Mouse (Mus musculus) midbrain, postnatal 0 days (tissue): ENCODE results near the gene Gm30302. TPM values are rescaled to one million over a fixed set of nuclear protein-coding genes. Genes with fewer than 3 reads are reported as not detected.

Experiments
- ATAC-seq: fragments of 200-750 bp; cut with Nextera tagmentation; 2 replicates; pipeline ENCODE4 v1.8.0; 2017; ENCODE audit warnings: moderate number of reproducible peaks, mild to moderate bottlenecking, moderate TSS enrichment, moderate library complexity; ENCODE audit not compliant: low FRiP score
- DNase-seq: peaks from one replicate; pipeline ENCODE4 v3.0.0-alpha.2; 2015; ENCODE audit warnings: low spot score
- H3K27ac ChIP-seq: fragments of 300-500 bp; sonication (generic); 2 replicates; pipeline ENCODE4 v1.5.1; 2014; ENCODE audit warnings: low read depth, mild to moderate bottlenecking, low read length, mixed read lengths
- H3K27me3 ChIP-seq: fragments of 300-500 bp; sonication (generic); 2 replicates; pipeline ENCODE4 v1.6.1; 2014; ENCODE audit warnings: low read length, control low read depth, mixed read lengths; ENCODE audit not compliant: insufficient read depth
- H3K36me3 ChIP-seq: fragments of 300-500 bp; sonication (generic); 2 replicates; pipeline ENCODE4 v1.6.1; 2014; ENCODE audit warnings: low read length, control low read depth, mixed read lengths; ENCODE audit not compliant: insufficient read depth
- H3K4me1 ChIP-seq: fragments of 300-500 bp; sonication (generic); 2 replicates; pipeline ENCODE4 v1.6.1; 2014; ENCODE audit warnings: mild to moderate bottlenecking, control low read depth, antibody characterized with exemption, low read length, mixed read lengths; ENCODE audit not compliant: insufficient read depth
- H3K4me2 ChIP-seq: fragments of 300-500 bp; sonication (generic); 2 replicates; pipeline ENCODE4 v1.6.1; 2014; ENCODE audit warnings: low read depth, mild to moderate bottlenecking, low read length, mixed read lengths; ENCODE audit not compliant: poor library complexity, severe bottlenecking
- H3K4me3 ChIP-seq: fragments of 300-500 bp; sonication (generic); 2 replicates; pipeline ENCODE4 v1.5.1; 2014; ENCODE audit warnings: low read depth, mild to moderate bottlenecking, low read length, moderate library complexity
- H3K9ac ChIP-seq: fragments of 300-500 bp; sonication (generic); replicated peaks from 2 replicates; pipeline ENCODE4 v1.6.1; 2014; ENCODE audit warnings: mild to moderate bottlenecking, low read length, moderate library complexity, mixed read lengths; ENCODE audit not compliant: poor library complexity, severe bottlenecking
- H3K9me3 ChIP-seq: fragments of 300-500 bp; sonication (generic); 2 replicates; pipeline ENCODE4 v1.6.1; 2016; ENCODE audit warnings: low read length, control low read depth
- CTCF ChIP-seq: IDR thresholded peaks from 2 replicates; pipeline ENCODE4 v1.5.1; 2016; ENCODE audit warnings: antibody characterized with exemption, mild to moderate bottlenecking
- WGBS: fragments of 180-500 bp; shearing (Covaris S2); extraction: QIAGEN DNeasy Blood & Tissue Kit; methylation state at CpG from one replicate; pipeline ENCODE4 v1.1.7; 2014; 5-methylcytosine and 5-hydroxymethylcytosine counted together
- polyA plus RNA-seq: library from polyadenylated mRNA; unstranded; fragments of >200 nt; fragmentation: Nextera tagmentation; extraction: Ambion mirVana; gene quantifications from 2 replicates; pipeline ENCODE4 v1.2.1, GENCODE M21; 2015
- total RNA-seq: library from RNA; depleted of rRNA; stranded (reverse); fragments of >200 nt; gene quantifications from 2 replicates; pipeline ENCODE4 v1.2.3, GENCODE M21; 2014; rRNA removed

Gene Gm30302
- total and polyA plus RNA-seq, 2 experiments from 2014 or later, result not detected

DNA sequence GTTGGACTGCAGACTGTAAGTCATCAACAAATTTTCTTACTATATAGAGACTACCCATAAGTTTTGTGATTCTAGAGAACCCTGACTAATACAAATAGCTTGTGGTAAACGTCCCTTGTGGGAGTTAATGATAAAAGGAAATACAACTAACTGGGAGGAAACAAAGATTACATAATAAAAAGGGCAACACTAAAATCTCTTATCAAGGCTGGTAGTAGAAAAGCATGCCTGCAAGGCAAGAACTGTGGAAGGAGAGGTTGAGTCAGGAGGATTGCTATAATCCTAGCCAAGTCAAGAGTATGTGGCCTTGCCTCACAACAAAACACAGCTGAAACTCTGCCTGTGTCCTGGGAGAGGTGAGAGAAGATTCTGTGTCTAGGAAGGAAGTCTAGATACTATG is 38.1 kb downstream of the Gm30302 start:
- H3K27me3 ChIP-seq, result no peaks in the 10 kb centered on the region
- no peak for TF ChIP-seq CTCF
- H3K4me3 ChIP-seq, result no peak overlapping the region
- no peaks in the 10 kb centered on the region for H3K9me3 ChIP-seq
- DNase-seq, result no peak
- H3K4me1 ChIP-seq, result no peaks in the 10 kb centered on the region
- H3K36me3 ChIP-seq, result no peaks in the 10 kb centered on the region
- no peak overlapping the region for H3K4me2 ChIP-seq
- ATAC-seq, result no peak
- 77% methylated on average over 1 of the region's 1 CpGs for WGBS
- H3K27ac ChIP-seq, result no peak overlapping the region
- H3K9ac ChIP-seq, result no peak overlapping the region

DNA sequence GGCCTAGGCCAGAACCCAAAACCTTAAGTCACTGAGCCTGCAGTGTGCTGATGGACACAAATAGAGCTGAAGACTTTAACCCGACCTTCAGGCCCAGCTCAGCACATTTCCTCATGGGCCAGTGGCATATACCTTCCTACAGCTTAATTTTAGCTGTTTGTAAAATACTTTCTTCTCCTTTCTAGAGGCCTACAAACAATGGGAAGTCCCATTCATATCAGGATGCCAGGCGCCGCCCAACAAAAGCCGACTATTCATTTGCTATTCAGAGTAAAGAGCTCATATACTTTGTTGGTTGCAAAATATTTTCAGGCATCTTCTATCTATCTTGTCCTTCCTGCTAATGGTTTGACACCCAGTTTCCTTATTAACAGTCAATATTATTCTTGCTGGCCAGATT is 40.8 kb downstream of the Gm30302 start:
- ATAC-seq (no peak), DNase-seq (no peak)
- H3K9ac ChIP-seq, result no peak overlapping the region
- WGBS, result 82% methylated on average over 4 of the region's 4 CpGs
- H3K27me3 ChIP-seq, result no peaks in the 10 kb centered on the region
- H3K27ac ChIP-seq, result no peak overlapping the region
- no peaks in the 10 kb centered on the region for H3K9me3 ChIP-seq
- no peak overlapping the region for H3K4me3 ChIP-seq
- H3K4me1 ChIP-seq, result no peaks in the 10 kb centered on the region
- no peak overlapping the region for H3K4me2 ChIP-seq
- TF ChIP-seq CTCF, result no peak
- H3K36me3 ChIP-seq, result no peaks in the 10 kb centered on the region

DNA sequence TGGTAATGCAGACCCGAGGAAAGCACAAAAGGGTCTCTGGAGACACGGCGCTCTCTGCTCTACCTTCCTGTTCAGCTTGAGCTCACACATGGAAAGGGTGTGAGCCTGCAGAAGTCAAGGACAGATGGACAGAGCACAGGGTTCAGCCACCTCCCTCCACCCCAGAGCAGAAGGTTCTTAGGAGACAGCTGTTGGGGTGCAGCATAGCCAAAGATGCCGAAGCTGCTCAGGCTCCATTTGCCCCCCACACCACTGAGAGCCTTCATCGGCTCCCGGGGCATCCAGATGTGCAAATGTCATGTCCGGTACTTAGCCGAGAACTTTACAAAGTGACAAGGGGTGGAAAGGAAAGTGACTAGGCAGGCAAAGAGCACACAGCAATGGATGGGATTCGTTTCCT is 42.2 kb downstream of the Gm30302 start:
- H3K27me3 ChIP-seq, result no peaks in the 10 kb centered on the region
- no peaks in the 10 kb centered on the region for H3K36me3 ChIP-seq
- DNase-seq (no peak), ATAC-seq (no peak)
- WGBS, result 88% methylated on average over 9 of the region's 9 CpGs
- no peaks in the 10 kb centered on the region for H3K9me3 ChIP-seq
- no peak overlapping the region for H3K9ac ChIP-seq
- H3K4me3 ChIP-seq, result no peak overlapping the region
- no peak overlapping the region for H3K27ac ChIP-seq
- no peak for TF ChIP-seq CTCF
- H3K4me2 ChIP-seq, result no peak overlapping the region
- H3K4me1 ChIP-seq, result no peaks in the 10 kb centered on the region

DNA sequence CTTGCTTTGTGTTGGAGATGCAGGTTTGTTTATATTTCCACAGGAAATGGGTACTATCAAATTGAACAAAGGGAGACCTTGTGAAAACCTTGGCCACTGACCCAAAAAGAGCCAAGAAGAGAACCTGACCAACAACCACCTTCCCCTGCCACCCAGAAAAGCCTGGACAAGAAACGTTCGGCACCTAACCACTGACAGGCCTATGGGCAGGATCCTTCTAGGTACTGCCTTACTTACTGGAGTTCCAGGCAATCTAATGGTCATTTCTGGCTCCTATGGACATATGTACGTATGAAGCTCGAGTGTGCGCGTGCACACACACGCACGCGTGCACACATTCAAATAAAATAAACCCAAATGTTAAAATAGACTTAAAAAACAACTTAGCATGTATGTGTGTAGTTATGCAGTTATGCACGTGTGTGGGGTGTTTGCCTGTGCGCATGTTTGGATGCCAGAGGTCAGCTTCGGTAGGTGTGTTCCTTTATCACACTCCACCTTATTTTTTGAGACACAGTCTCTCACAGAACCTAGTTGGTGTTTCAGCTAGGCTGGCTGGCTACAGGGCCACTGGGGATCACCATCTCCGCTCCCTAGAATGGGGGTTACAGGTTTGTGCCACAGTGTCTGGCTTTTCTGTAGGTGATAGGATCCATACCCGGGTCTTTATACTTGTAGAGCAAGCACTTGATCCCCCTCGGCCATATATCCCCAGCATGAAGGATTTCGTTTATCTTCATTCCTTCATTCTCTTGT is 57.3 kb downstream of the Gm30302 start:
- no peak overlapping the region for H3K27ac ChIP-seq
- no peaks in the 10 kb centered on the region for H3K36me3 ChIP-seq
- H3K4me3 ChIP-seq, result no peak overlapping the region
- no peak overlapping the region for H3K4me2 ChIP-seq
- WGBS, result 89% methylated on average over 16 of the region's 16 CpGs
- no peak overlapping the region for H3K9ac ChIP-seq
- no peaks in the 10 kb centered on the region for H3K27me3 ChIP-seq
- ATAC-seq (no peak), DNase-seq (no peak)
- TF ChIP-seq CTCF, result no peak
- H3K9me3 ChIP-seq, result no peaks in the 10 kb centered on the region
- H3K4me1 ChIP-seq, result no peaks in the 10 kb centered on the region

- Histone ChIP-seq H3K4me1 (no peaks in the 10 kb centered on the region), H3K9ac (no peak overlapping the region), H3K4me3 (no peak overlapping the region), H3K36me3 (peaks cover 21% of the 10 kb centered on the region), H3K27me3 (no peaks in the 10 kb centered on the region), H3K9me3 (no peaks in the 10 kb centered on the region), H3K4me2 (no peak overlapping the region), H3K27ac (no peak overlapping the region)
- no peak for TF ChIP-seq CTCF
- ATAC-seq (no peak), DNase-seq (no peak)
- WGBS, result 88% methylated on average over 2 of the region's 2 CpGs
Observed at GRCm38 (mm10) chr13:49738011-49738410, 60.8 kb downstream of the Gm30302 start.

DNA sequence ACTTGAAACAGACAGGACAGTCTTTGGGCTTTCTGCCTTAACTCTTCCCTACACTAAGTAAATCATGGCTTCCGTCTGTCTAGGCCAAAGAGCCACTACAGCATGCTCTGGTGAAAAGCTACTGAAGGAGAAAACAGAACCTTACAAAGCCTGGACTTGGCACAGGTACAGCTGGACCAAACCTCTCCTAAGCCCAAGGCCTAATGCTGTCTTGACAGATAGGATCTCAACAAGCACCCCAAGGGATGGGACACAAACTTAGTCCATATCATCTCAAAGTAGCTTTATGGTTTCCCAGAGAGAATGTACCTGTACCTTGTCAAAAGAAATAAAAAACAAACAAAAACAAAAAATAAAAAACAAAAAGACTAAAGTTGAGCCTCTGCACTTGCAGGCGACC is 62.4 kb downstream of the Gm30302 start:
- ATAC-seq, result no peak
- no peaks in the 10 kb centered on the region for H3K4me1 ChIP-seq
- 87% methylated on average over 2 of the region's 2 CpGs for WGBS
- no peak overlapping the region for H3K27ac ChIP-seq
- H3K4me2 ChIP-seq, result no peak overlapping the region
- H3K36me3 ChIP-seq, result peaks cover 36% of the 10 kb centered on the region
- TF ChIP-seq CTCF, result no peak
- no peaks in the 10 kb centered on the region for H3K27me3 ChIP-seq
- DNase-seq, result no peak
- no peaks in the 10 kb centered on the region for H3K9me3 ChIP-seq
- no peak overlapping the region for H3K4me3 ChIP-seq
- no peak overlapping the region for H3K9ac ChIP-seq

Other genes starting within 250 kb of the Gm30302 start
- 0.61 and 1.1 TPM in 2 replicates for gene Omd, start 216.5 kb downstream of the Gm30302 start, total RNA-seq
- gene Omd, start 216.5 kb downstream of the Gm30302 start, polyA plus RNA-seq, result 1.1 and 1.6 TPM in 2 replicates
- gene Ogn, start 191.0 kb downstream of the Gm30302 start, total RNA-seq, result 19.7 and 20.7 TPM in 2 replicates
- gene Ogn, start 191.0 kb downstream of the Gm30302 start, polyA plus RNA-seq, result 13.8 and 15.5 TPM in 2 replicates
- 1.3 and 9.3 TPM in 2 replicates for gene Cenpp, start 146.2 kb downstream of the Gm30302 start, total RNA-seq
- 6.9 and 7.1 TPM in 2 replicates for gene Cenpp, start 146.2 kb downstream of the Gm30302 start, polyA plus RNA-seq
- gene Nol8, start 145.9 kb downstream of the Gm30302 start, total RNA-seq, result 9.2 and 12.0 TPM in 2 replicates
- 10.8 TPM in 2 replicates for gene Nol8, start 145.9 kb downstream of the Gm30302 start, polyA plus RNA-seq
- gene Iars, start 116.9 kb downstream of the Gm30302 start, total RNA-seq, result 30.6 and 33.4 TPM in 2 replicates
- gene Iars, start 116.9 kb downstream of the Gm30302 start, polyA plus RNA-seq, result 19.2 and 19.8 TPM in 2 replicates